Mouse (Mus musculus) CH12.LX (cell line): ENCODE measurements at regions not wholly inside any gene's neighbourhood (a gene's known extent, or its start where the extent isn't known, plus 50 kb on each side); places are given as distances from the start of the nearest gene placed in this dataset.

ENCODE experiments used
- DNase-seq: peaks from one replicate; pipeline ENCODE4 v3.0.0-alpha.2; 2013; ENCODE audit errors: extremely low read depth
- H3K27ac ChIP-seq: 2 replicates; pipeline ENCODE4 v1.5.1; 2012; ENCODE audit warnings: low read depth, mild to moderate bottlenecking, control low read depth, moderate library complexity; ENCODE audit not compliant: insufficient read depth
- H3K27me3 ChIP-seq: replicated peaks from 2 replicates; pipeline ENCODE3; 2012; ENCODE audit warnings: inconsistent platforms
- H3K36me3 ChIP-seq, 2 experiments: replicated peaks in 1 of 2; 2 replicates each; pipeline versions ENCODE3 to v1.6.1; 2012; ENCODE audit warnings: inconsistent platforms in 1 of 2, low read length in 1 of 2, mild to moderate bottlenecking in 1 of 2, mixed read lengths in 1 of 2, moderate library complexity in 1 of 2; ENCODE audit not compliant: control insufficient read depth in 1 of 2, insufficient read depth in 1 of 2
- H3K4me1 ChIP-seq, 2 experiments: 2 replicates each; pipeline ENCODE4 v1.6.1; 2012; ENCODE audit warnings: inconsistent platforms in 1 of 2, moderate library complexity in 1 of 2; ENCODE audit not compliant: insufficient read depth in 2 of 2, control insufficient read depth in 1 of 2
- H3K4me2 ChIP-seq: 2 replicates; pipeline ENCODE4 v1.6.1; 2012; ENCODE audit warnings: low read depth, mild to moderate bottlenecking, control low read depth; ENCODE audit not compliant: poor library complexity, insufficient read depth, severe bottlenecking
- H3K4me3 ChIP-seq, 3 experiments: fragments of 150-350 bp in 1 of 3; sonication (generic) in 1 of 3; replicated peaks in 1 of 3; 2 replicates each; pipeline versions ENCODE3 to v1.5.1; 2011 to 2012; ENCODE audit warnings: low read depth in 2 of 3, low read length in 2 of 3, mild to moderate bottlenecking in 2 of 3, moderate library complexity in 2 of 3, control low read depth in 1 of 3, improper control_type of control experiment in 1 of 3, inconsistent platforms in 1 of 3, mixed read lengths in 1 of 3; ENCODE audit not compliant: poor library complexity in 1 of 3
- H3K79me2 ChIP-seq: replicated peaks from 2 replicates; pipeline ENCODE4 v1.6.1; 2012; ENCODE audit warnings: mild to moderate bottlenecking, moderate library complexity; ENCODE audit not compliant: control insufficient read depth, poor library complexity, insufficient read depth, severe bottlenecking; ENCODE audit errors: extremely low read depth
- H3K9ac ChIP-seq: 2 replicates; pipeline ENCODE4 v1.6.1; 2012; ENCODE audit warnings: low read depth, mild to moderate bottlenecking, control low read depth, moderate library complexity; ENCODE audit not compliant: insufficient read depth
- H3K9me3 ChIP-seq: replicated peaks from 2 replicates; pipeline ENCODE3; 2012; ENCODE audit warnings: low read length, inconsistent platforms, mixed read lengths
- CHD1 ChIP-seq: IDR thresholded peaks from 2 replicates; pipeline ENCODE4 v1.6.1; 2012; ENCODE audit warnings: low read depth, low read length, improper control_type of control experiment, inconsistent platforms
- CTCF ChIP-seq, 2 experiments: IDR thresholded peaks in 1 of 2; conservative IDR thresholded peaks in 1 of 2; 2 replicates each; pipeline ENCODE4 v1.5.1; 2011 to 2012; ENCODE audit warnings: low read depth in 2 of 2, low read length in 2 of 2, improper control_type of control experiment in 1 of 2, inconsistent platforms in 1 of 2, mild to moderate bottlenecking in 1 of 2, moderate library complexity in 1 of 2
- IRF4 ChIP-seq: IDR thresholded peaks from 2 replicates; pipeline ENCODE4 v1.6.1; 2014; ENCODE audit warnings: low read depth, mild to moderate bottlenecking, inconsistent platforms, low read length, improper control_type of control experiment
- JUN ChIP-seq: IDR thresholded peaks from 2 replicates; pipeline ENCODE4 v1.6.1; 2011; ENCODE audit warnings: low read depth, mild to moderate bottlenecking, low read length, improper control_type of control experiment, moderate library complexity; ENCODE audit not compliant: insufficient read depth
- KAT2A ChIP-seq: IDR thresholded peaks from 2 replicates; pipeline ENCODE4 v1.6.1; 2012; ENCODE audit warnings: low read length, improper control_type of control experiment, inconsistent platforms; ENCODE audit not compliant: insufficient replicate concordance
- MAFK ChIP-seq: IDR thresholded peaks from 2 replicates; pipeline ENCODE4 v1.6.1; 2011; ENCODE audit warnings: low read length, improper control_type of control experiment; ENCODE audit not compliant: insufficient replicate concordance
- MEF2A ChIP-seq: IDR thresholded peaks from 2 replicates; pipeline ENCODE4 v1.6.1; 2014; ENCODE audit warnings: low read depth, mild to moderate bottlenecking, inconsistent platforms, low read length, improper control_type of control experiment, borderline replicate concordance
- MYC ChIP-seq: IDR thresholded peaks from 2 replicates; pipeline ENCODE4 v1.6.1; 2011; ENCODE audit warnings: low read depth, mild to moderate bottlenecking, improper control_type of control experiment, low read length
- NELFE ChIP-seq: IDR thresholded peaks from 2 replicates; pipeline ENCODE4 v1.6.1; 2011; ENCODE audit warnings: low read depth, low read length, improper control_type of control experiment
- POLR2AphosphoS2 ChIP-seq: IDR thresholded peaks from 2 replicates; pipeline ENCODE4 v1.6.1; 2011; ENCODE audit warnings: low read depth, low read length, improper control_type of control experiment
- SIN3A ChIP-seq: IDR thresholded peaks from 2 replicates; pipeline ENCODE4 v1.6.1; 2012; ENCODE audit warnings: low read length, improper control_type of control experiment, inconsistent platforms
- SMC3 ChIP-seq: IDR thresholded peaks from 2 replicates; pipeline ENCODE4 v1.6.1; 2011; ENCODE audit warnings: low read depth, low read length, improper control_type of control experiment
- UBTF ChIP-seq: IDR thresholded peaks from 2 replicates; pipeline ENCODE4 v1.6.1; 2012; ENCODE audit warnings: low read depth, mild to moderate bottlenecking, inconsistent platforms, low read length, improper control_type of control experiment, moderate library complexity
- USF2 ChIP-seq: conservative IDR thresholded peaks from 2 replicates; pipeline ENCODE4 v1.6.1; 2011; ENCODE audit warnings: low read depth, low read length, improper control_type of control experiment
- ZKSCAN1 ChIP-seq: IDR thresholded peaks from 2 replicates; pipeline ENCODE4 v1.6.1; 2012; ENCODE audit warnings: low read depth, inconsistent platforms, low read length, improper control_type of control experiment, borderline replicate concordance
- ZNF384 ChIP-seq: IDR thresholded peaks from 2 replicates; pipeline ENCODE4 v1.6.1; 2012; ENCODE audit warnings: low read depth, low read length, improper control_type of control experiment, inconsistent platforms
- dilution Hi-C: fragments of 300-500 bp; cut with MboI; formaldehyde crosslinking; loops from 2 replicates; pipeline ENCODE4 v1.14.3; 2020; ENCODE audit warnings: low sequenced_read_pairs; ENCODE audit not compliant: extremely low pct_unique_long_range_greater_than_20kb, extremely low pct_ligation_motif_present
- in situ Hi-C: fragments of 300-500 bp; cut with MboI; formaldehyde crosslinking; loops from 3 replicates; pipeline ENCODE4 v1.14.3; 2019; ENCODE audit warnings: low sequenced_read_pairs, low pct_ligation_motif_present, low pct_unique_long_range_greater_than_20kb, mixed read lengths

- no peaks in the 10 kb centered on the region for H3K79me2 ChIP-seq
- H3K9me3 ChIP-seq = peaks cover 9% of the 10 kb centered on the region
- dilution Hi-C loops = no loop called here
- H3K4me2 ChIP-seq = no peak overlapping the region
- no peak for TF ChIP-seq UBTF
- no peak for TF ChIP-seq MYC
- TF ChIP-seq IRF4 = no peak
- no peak for TF ChIP-seq MEF2A
- no peak for TF ChIP-seq USF2
- TF ChIP-seq CTCF (conservative IDR thresholded peaks at IDR 0.05 in 1 of 2, IDR thresholded peaks at IDR 0.05 in 1 of 2; ENCODE audit: low read depth in 2 of 2, low read length in 2 of 2) = no peak
- TF ChIP-seq SMC3 = no peak
- TF ChIP-seq MAFK = no peak
- TF ChIP-seq POLR2AphosphoS2 = no peak
- no peak for TF ChIP-seq JUN
- TF ChIP-seq ZNF384 = no peak
- no peak for TF ChIP-seq CHD1
- no peak for TF ChIP-seq ZKSCAN1
- TF ChIP-seq NELFE = no peak
- TF ChIP-seq KAT2A = no peak
- H3K36me3 ChIP-seq = no peaks in the 10 kb centered on the region
- DNase-seq = no peak
- in situ Hi-C loops = no loop called here
- H3K27me3 ChIP-seq = no peaks in the 10 kb centered on the region
- peaks cover 0 to 7% of the 10 kb centered on the region in 2 experiments; a peak in 1 of 4 replicates for H3K4me1 ChIP-seq
- H3K9ac ChIP-seq = no peak overlapping the region
- H3K27ac ChIP-seq = no peak overlapping the region
- H3K4me3 ChIP-seq = no peak overlapping the region
These were observed 95.4 kb upstream of the Dusp10 start for GRCm38 (mm10) chr1:183917656-183918055.

- DNase-seq = no peak
- peaks cover 0 to 7% of the 10 kb centered on the region in 2 experiments; a peak in 1 of 4 replicates for H3K4me1 ChIP-seq
- in situ Hi-C loops = no loop called here
- no peak for TF ChIP-seq CTCF (conservative IDR thresholded peaks at IDR 0.05 in 1 of 2, IDR thresholded peaks at IDR 0.05 in 1 of 2; ENCODE audit: low read depth in 2 of 2, low read length in 2 of 2)
- no peak for TF ChIP-seq SIN3A
- TF ChIP-seq, all 38 proteins: peak for 0
- Histone ChIP-seq H3K4me3 (no peak overlapping the region), H3K27ac (no peak overlapping the region), H3K27me3 (no peaks in the 10 kb centered on the region), H3K4me2 (no peak overlapping the region), H3K36me3 (no peaks in the 10 kb centered on the region), H3K9ac (no peak overlapping the region), H3K79me2 (no peaks in the 10 kb centered on the region), H3K9me3 (peaks cover 9% of the 10 kb centered on the region)
- dilution Hi-C loops = no loop called here
These were observed 91.8 kb upstream of the Dusp10 start for GRCm38 (mm10) chr1:183921262-183921661.
